Mouse (Mus musculus) urinary bladder, postnatal 4 days (tissue): ENCODE results near the gene Tmem168.

Experiments used
- DNase-seq, 2 experiments: peaks; one replicate each; pipeline ENCODE4 v3.0.0; 2021 to 2022; ENCODE audit warnings: low spot score in 2 of 2

The Tmem168 gene

GRCm38 (mm10) chr6:13607621-13608493 is at the start of gene Tmem168:
Gene Tmem168 (minus strand): TSS chr6:13608100.
- peak; percentile 90 to 94 for DNase-seq

GRCm38 (mm10) chr6:13654081-13654480 is 46.2 kb upstream of the Tmem168 start:
- DNase-seq, result no peak

GRCm38 (mm10) chr6:13652284-13652683 is 44.4 kb upstream of the Tmem168 start:
- DNase-seq, result no peak

GRCm38 (mm10) chr6:13650854-13651253 is 43.0 kb upstream of the Tmem168 start:
- DNase-seq, result no peak

GRCm38 (mm10) chr6:13648305-13648704 is 40.4 kb upstream of the Tmem168 start:
- DNase-seq, result no peak

GRCm38 (mm10) chr6:13636582-13636989 is 28.7 kb upstream of the Tmem168 start:
- DNase-seq, result no peak

- no peak for DNase-seq
Observed at GRCm38 (mm10) chr6:13632571-13632970, 24.7 kb upstream of the Tmem168 start.

- no peak for DNase-seq
Observed at GRCm38 (mm10) chr6:13630607-13631006, 22.7 kb upstream of the Tmem168 start.

- no peak for DNase-seq
Observed at GRCm38 (mm10) chr6:13619618-13620017, 11.7 kb upstream of the Tmem168 start.

GRCm38 (mm10) chr6:13617110-13617509 is 9.2 kb upstream of the Tmem168 start:
- no peak for DNase-seq

- no peak for DNase-seq
Observed at GRCm38 (mm10) chr6:13614568-13614967, 6.7 kb upstream of the Tmem168 start.

GRCm38 (mm10) chr6:13613671-13614070 is 5.8 kb upstream of the Tmem168 start:
- no peak for DNase-seq

GRCm38 (mm10) chr6:13610869-13611268 is 3.0 kb upstream of the Tmem168 start:
- no peak for DNase-seq

- DNase-seq, result no peak
Observed at GRCm38 (mm10) chr6:13609353-13610140, 1.6 kb upstream of the Tmem168 start.

- no peak for DNase-seq
Observed at GRCm38 (mm10) chr6:13606921-13607620, 829 bp downstream of the Tmem168 start.

- no peak for DNase-seq
Observed at GRCm38 (mm10) chr6:13606394-13606793, 1.5 kb downstream of the Tmem168 start.

- no peak for DNase-seq
Observed at GRCm38 (mm10) chr6:13603134-13603533, 4.8 kb downstream of the Tmem168 start.

GRCm38 (mm10) chr6:13601587-13601986 is 6.3 kb downstream of the Tmem168 start:
- DNase-seq, result peak in 1 of 2 experiments; percentile 23

- no peak for DNase-seq
Observed at GRCm38 (mm10) chr6:13598239-13598923, 9.5 kb downstream of the Tmem168 start.

- no peak for DNase-seq
Observed at GRCm38 (mm10) chr6:13592729-13593345, 15.1 kb downstream of the Tmem168 start.

- DNase-seq, result no peak
Observed at GRCm38 (mm10) chr6:13586560-13586959, 21.3 kb downstream of the Tmem168 start.
